In genomic region chr11:8882793-8883192, GRCm38 (mm10) we compare ENCODE assay signal across 36 mouse cellular contexts.
"Had no signal": no experiment of that assay in that cellular context is flagged by ENCODE, and none has a peak within 500 bp of the region (broad histone marks: within the 10 kb centered on the region; RNA-seq: fewer than 3 reads in every experiment).

No protein-coding gene starts in this region.

- H3K4me1 ChIP-seq: heart, embryonic 10.5 days; heart, embryonic 12.5 days; heart, embryonic 13.5 days; heart, embryonic 15.5 days; hindbrain, embryonic 12.5 days; hindbrain, embryonic 13.5 days; hindbrain, embryonic 15.5 days; intestine, embryonic 15.5 days; kidney, embryonic 15.5 days had no signal

- H3K27ac ChIP-seq: heart, adult 2 months; heart, embryonic 10.5 days; heart, embryonic 13.5 days; heart, embryonic 15.5 days; hindbrain, embryonic 10.5 days; hindbrain, embryonic 12.5 days; hindbrain, embryonic 13.5 days; hindbrain, embryonic 14.5 days; hindbrain, embryonic 15.5 days; hindbrain, postnatal 0 days; intestine, embryonic 15.5 days; kidney, embryonic 15.5 days; kidney, postnatal 0 days; layer of hippocampus, adult 2 months had no signal

- H3K27me3 ChIP-seq: heart, embryonic 12.5 days; heart, embryonic 13.5 days; heart, embryonic 15.5 days; hindbrain, embryonic 12.5 days; hindbrain, embryonic 13.5 days; hindbrain, embryonic 15.5 days; intestine, embryonic 15.5 days; kidney, embryonic 15.5 days had no signal

- H3K36me3 ChIP-seq: heart, embryonic 10.5 days; heart, embryonic 12.5 days; heart, embryonic 13.5 days; heart, embryonic 15.5 days; hindbrain, embryonic 10.5 days; hindbrain, embryonic 12.5 days; hindbrain, embryonic 13.5 days; hindbrain, embryonic 15.5 days; intestine, embryonic 15.5 days; kidney, embryonic 15.5 days had no signal

- H3K9ac ChIP-seq: heart, embryonic 12.5 days; heart, embryonic 13.5 days; heart, embryonic 15.5 days; hindbrain, embryonic 12.5 days; hindbrain, embryonic 13.5 days; hindbrain, embryonic 14.5 days; hindbrain, embryonic 15.5 days; intestine, embryonic 15.5 days; kidney, embryonic 15.5 days had no signal

- H3K4me3 ChIP-seq: heart, adult 2 months; heart, embryonic 10.5 days; heart, embryonic 12.5 days; heart, embryonic 13.5 days; heart, embryonic 15.5 days; hindbrain, embryonic 10.5 days; hindbrain, embryonic 12.5 days; hindbrain, embryonic 13.5 days; hindbrain, embryonic 15.5 days; intestine, embryonic 15.5 days; kidney, embryonic 15.5 days; layer of hippocampus, adult 2 months had no signal

- H3K4me2 ChIP-seq: heart, embryonic 11.5 days; heart, embryonic 12.5 days; heart, embryonic 13.5 days; heart, embryonic 15.5 days; hindbrain, embryonic 12.5 days; hindbrain, embryonic 13.5 days; hindbrain, embryonic 14.5 days; hindbrain, embryonic 15.5 days; intestine, embryonic 15.5 days; kidney, embryonic 15.5 days had no signal

- DNase-seq: heart, adult 18-20 months; heart, adult 2 months; heart, postnatal 10 days; heart, postnatal 14 days; heart, postnatal 36 days; heart, postnatal 4 days; kidney, adult 11 months; kidney, adult 18-20 months; kidney, adult 2 months; kidney, adult 8-10 months; kidney, adult 9 months; kidney, postnatal 10 days; kidney, postnatal 14 days; kidney, postnatal 25 days; kidney, postnatal 36 days; kidney, postnatal 4 days; layer of hippocampus, adult 9-11 months had no signal

- ATAC-seq: hindbrain, embryonic 16.5 days; hindbrain, postnatal 0 days; inflammation-experienced regulatory T-cells, adult 6 months; intestine, embryonic 15.5 days; intestine, embryonic 16.5 days; intestine, postnatal 0 days had no signal

- H3K9me3 ChIP-seq: heart, embryonic 10.5 days; heart, embryonic 12.5 days; heart, embryonic 13.5 days; heart, embryonic 15.5 days; hindbrain, embryonic 10.5 days; hindbrain, embryonic 12.5 days; hindbrain, embryonic 13.5 days; hindbrain, embryonic 15.5 days; intestine, embryonic 15.5 days; kidney, embryonic 15.5 days had no signal
